Mouse (Mus musculus) ES-Bruce4 (cell line): ENCODE measurements at regions not wholly inside any gene's neighbourhood (a gene's known extent, or its start where the extent isn't known, plus 50 kb on each side); places are given as distances from the start of the nearest gene placed in this dataset.

Experiments used
- CTCF ChIP-seq: IDR thresholded peaks from one replicate; pipeline ENCODE4 v1.8.1; 2011; ENCODE audit warnings: low read depth, low read length
- EP300 ChIP-seq: IDR thresholded peaks from 2 replicates; pipeline ENCODE4 v1.6.1; 2011; ENCODE audit warnings: low read depth, low read length; ENCODE audit not compliant: insufficient read depth
- POLR2A ChIP-seq: IDR thresholded peaks from one replicate; pipeline ENCODE4 v1.8.1; 2011; ENCODE audit warnings: low read length; ENCODE audit not compliant: insufficient read depth

DNA sequence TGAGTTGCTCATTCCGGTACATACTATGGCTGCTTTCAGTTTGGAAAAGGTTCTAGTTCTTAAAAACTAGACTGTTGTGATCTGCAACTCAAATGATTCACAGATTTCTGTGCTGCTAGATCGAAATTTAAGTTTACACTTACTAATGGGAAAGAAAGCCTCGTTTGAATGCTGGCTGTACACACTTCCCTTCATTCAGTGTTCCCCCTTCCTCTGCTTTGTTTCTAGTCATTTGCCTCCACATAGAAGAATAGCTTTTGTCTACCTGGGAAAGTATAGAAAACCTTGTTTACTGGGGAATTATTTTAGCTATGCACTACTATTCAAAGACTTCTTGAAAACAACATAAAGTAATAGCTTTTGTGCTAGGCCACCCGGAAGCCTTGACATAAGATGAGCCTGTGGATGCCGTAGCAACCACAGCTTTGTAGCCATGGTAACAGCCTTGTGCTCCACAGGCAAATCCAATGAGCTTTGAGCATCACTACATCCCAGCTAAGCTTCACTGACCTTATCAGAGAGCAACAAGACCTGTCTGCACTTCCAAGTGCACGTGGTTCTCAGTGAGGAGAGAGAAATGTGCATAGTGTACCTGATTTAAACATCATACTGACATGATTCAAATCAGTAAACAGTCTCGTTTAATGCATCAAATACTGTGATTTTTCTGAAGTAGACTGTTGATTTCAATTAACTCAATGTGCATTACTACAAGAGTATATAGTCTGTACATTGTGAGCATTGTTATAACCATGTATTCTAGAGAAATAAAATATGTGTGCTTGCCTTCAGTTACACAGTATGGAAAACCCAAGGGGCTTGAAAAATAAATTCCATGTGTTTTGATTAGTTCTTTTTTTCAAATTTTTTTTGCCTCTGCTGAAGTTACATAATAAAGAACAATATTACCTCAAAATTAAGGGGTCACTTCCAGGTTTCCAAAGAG lies 165.5 kb upstream of the Prlr start:
- TF ChIP-seq CTCF, result no peak
- no peak for TF ChIP-seq POLR2A
- TF ChIP-seq EP300, result no peak
